Mouse (Mus musculus): ENCODE data around the gene Capn15. TPM values are rescaled to one million over a fixed set of nuclear protein-coding genes. Genes with fewer than 3 reads are reported as not detected.

Capn15 gene
- total and polyA plus RNA-seq, 3 experiments = 2.1 to 11.5 (median 6.0) TPM

- in situ Hi-C loops (cut with MboI; ENCODE audit: low pct_ligation_motif_present, low pct_unique_long_range_greater_than_20kb, low sequenced_read_pairs) = no loop called here
- no peak overlapping the region for H3K27ac ChIP-seq (ENCODE audit: insufficient read depth, low read depth)
- H3K27me3 ChIP-seq (replicated peaks) = peaks cover 39% of the 10 kb centered on the region
These were observed 30.9 kb downstream of the Capn15 start for GRCm38 (mm10) chr17:25954671-25955070.

DNA sequence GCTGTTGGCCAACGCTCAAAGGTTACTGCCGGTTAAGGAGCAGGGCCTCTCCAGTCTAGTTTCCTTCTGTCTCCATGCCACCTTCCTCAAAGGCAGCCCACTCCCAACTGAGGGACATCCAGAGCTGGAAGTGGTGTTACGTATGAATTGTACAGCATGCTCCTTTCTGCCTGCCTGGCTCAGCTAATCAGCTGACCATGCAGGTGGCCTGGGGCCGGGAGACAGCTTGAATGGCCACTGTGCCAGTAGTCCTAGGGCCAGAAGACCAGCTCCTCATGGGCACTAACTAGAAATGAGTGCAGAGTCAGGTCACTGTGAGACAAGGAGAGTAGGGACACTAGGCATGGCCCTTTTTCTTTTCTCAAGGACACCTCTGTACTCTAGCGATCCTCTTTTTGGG is 32.4 kb downstream of the Capn15 start:
- Histone ChIP-seq H3K27me3 (replicated peaks) (peaks cover 45% of the 10 kb centered on the region), H3K4me3 (replicated peaks in 1 of 3; ENCODE audit: low read depth in 2 of 3, low read length in 2 of 3, poor library complexity in 1 of 3) (no peak overlapping the region), H3K27ac (ENCODE audit: insufficient read depth, low read depth) (no peak overlapping the region), H3K9ac (ENCODE audit: insufficient read depth, low read depth) (no peak overlapping the region), H3K79me2 (replicated peaks; ENCODE audit: control insufficient read depth, extremely low read depth, insufficient read depth, poor library complexity, severe bottlenecking) (no peaks in the 10 kb centered on the region), H3K4me1 (ENCODE audit: control insufficient read depth in 1 of 2, insufficient read depth in 2 of 2) (peaks cover 2 to 3% of the 10 kb centered on the region in 2 experiments; a peak in 1 of 4 replicates), H3K9me3 (replicated peaks; ENCODE audit: low read length) (no peaks in the 10 kb centered on the region), H3K36me3 (replicated peaks in 1 of 2; ENCODE audit: control insufficient read depth in 1 of 2, insufficient read depth in 1 of 2, low read length in 1 of 2) (peaks cover 3 to 16% of the 10 kb centered on the region in 2 experiments), H3K4me2 (ENCODE audit: insufficient read depth, low read depth, poor library complexity, severe bottlenecking) (no peak overlapping the region)
- dilution Hi-C loops (cut with MboI; ENCODE audit: extremely low pct_ligation_motif_present, extremely low pct_unique_long_range_greater_than_20kb, low sequenced_read_pairs) = no loop called here
- TF ChIP-seq MAX (IDR thresholded peaks at IDR 0.05; ENCODE audit: low read length) (no peak), CHD2 (IDR thresholded peaks at IDR 0.05; ENCODE audit: low read length) (no peak), UBTF (IDR thresholded peaks at IDR 0.05; ENCODE audit: low read depth, low read length) (no peak), E2F4 (IDR thresholded peaks at IDR 0.05; ENCODE audit: insufficient replicate concordance, low read depth, low read length) (no peak), NRF1 (IDR thresholded peaks at IDR 0.05; ENCODE audit: low read depth, low read length) (no peak), TCF12 (IDR thresholded peaks at IDR 0.05; ENCODE audit: low read depth, low read length) (no peak), CTCF (conservative IDR thresholded peaks at IDR 0.05 in 1 of 2, IDR thresholded peaks at IDR 0.05 in 1 of 2; ENCODE audit: low read depth in 2 of 2, low read length in 2 of 2) (no peak), NELFE (IDR thresholded peaks at IDR 0.05; ENCODE audit: low read depth, low read length) (no peak), SMC3 (IDR thresholded peaks at IDR 0.05; ENCODE audit: low read depth, low read length) (no peak), JUN (IDR thresholded peaks at IDR 0.05; ENCODE audit: insufficient read depth, low read depth, low read length) (no peak), TBP (conservative IDR thresholded peaks at IDR 0.05; ENCODE audit: low read depth, low read length) (no peak)
- DNase-seq (ENCODE audit: extremely low read depth) = no peak
- in situ Hi-C loops (cut with MboI; ENCODE audit: low pct_ligation_motif_present, low pct_unique_long_range_greater_than_20kb, low sequenced_read_pairs) = no loop called here

More at GRCm38 (mm10) chr17:25954671-25955070, 30.9 kb downstream of the Capn15 start:
- no peak for TF ChIP-seq RCOR1 (conservative IDR thresholded peaks at IDR 0.05; ENCODE audit: low read depth, low read length)
- TF ChIP-seq ZC3H11A (IDR thresholded peaks at IDR 0.05; ENCODE audit: low read depth, low read length) = no peak
- no peak for TF ChIP-seq MEF2A (IDR thresholded peaks at IDR 0.05; ENCODE audit: borderline replicate concordance, low read depth, low read length)
- TF ChIP-seq USF1 (IDR thresholded peaks at IDR 0.05; ENCODE audit: low read depth, low read length) = no peak
- TF ChIP-seq EP300 (IDR thresholded peaks at IDR 0.05; ENCODE audit: low read length) = no peak
- no peak for TF ChIP-seq POLR2AphosphoS2 (IDR thresholded peaks at IDR 0.05; ENCODE audit: low read depth, low read length)
- no peak for TF ChIP-seq ZMIZ1 (IDR thresholded peaks at IDR 0.05; ENCODE audit: low read depth, low read length)
- no peak for TF ChIP-seq IRF4 (IDR thresholded peaks at IDR 0.05; ENCODE audit: low read depth, low read length)
- TF ChIP-seq MXI1 (IDR thresholded peaks at IDR 0.05; ENCODE audit: low read depth, low read length) = no peak
- no peak for TF ChIP-seq ZKSCAN1 (IDR thresholded peaks at IDR 0.05; ENCODE audit: borderline replicate concordance, low read depth, low read length)
- no peak for TF ChIP-seq SIN3A (IDR thresholded peaks at IDR 0.05; ENCODE audit: low read length)
- TF ChIP-seq CHD1 (IDR thresholded peaks at IDR 0.05; ENCODE audit: low read depth, low read length) = no peak
- TF ChIP-seq PAX5 (IDR thresholded peaks at IDR 0.05; ENCODE audit: low read length) = no peak
- no peak for TF ChIP-seq TBP (conservative IDR thresholded peaks at IDR 0.05; ENCODE audit: low read depth, low read length)
- no peak for TF ChIP-seq RAD21 (IDR thresholded peaks at IDR 0.05; ENCODE audit: low read depth, low read length)
- no peak for TF ChIP-seq UBTF (IDR thresholded peaks at IDR 0.05; ENCODE audit: low read depth, low read length)
- TF ChIP-seq ELF1 (IDR thresholded peaks at IDR 0.05; ENCODE audit: low read depth, low read length) = no peak
- no peaks in the 10 kb centered on the region for H3K79me2 ChIP-seq (replicated peaks; ENCODE audit: control insufficient read depth, extremely low read depth, insufficient read depth, poor library complexity, severe bottlenecking)
- peaks cover 7 to 29% of the 10 kb centered on the region in 2 experiments for H3K36me3 ChIP-seq (replicated peaks in 1 of 2; ENCODE audit: control insufficient read depth in 1 of 2, insufficient read depth in 1 of 2, low read length in 1 of 2)
- no peak overlapping the region for H3K4me2 ChIP-seq (ENCODE audit: insufficient read depth, low read depth, poor library complexity, severe bottlenecking)
- H3K9ac ChIP-seq (ENCODE audit: insufficient read depth, low read depth) = no peak overlapping the region
- no peak for DNase-seq (ENCODE audit: extremely low read depth)
- H3K4me1 ChIP-seq (ENCODE audit: control insufficient read depth in 1 of 2, insufficient read depth in 2 of 2) = peaks cover 2 to 3% of the 10 kb centered on the region in 2 experiments; a peak in 1 of 4 replicates
- no peak overlapping the region for H3K4me3 ChIP-seq (replicated peaks in 1 of 3; ENCODE audit: low read depth in 2 of 3, low read length in 2 of 3, poor library complexity in 1 of 3)
- H3K9me3 ChIP-seq (replicated peaks; ENCODE audit: low read length) = no peaks in the 10 kb centered on the region
- dilution Hi-C loops (cut with MboI; ENCODE audit: extremely low pct_ligation_motif_present, extremely low pct_unique_long_range_greater_than_20kb, low sequenced_read_pairs) = no loop called here

All from CH12.LX (cell line).